Mouse (Mus musculus) small intestine, adult 2 months (tissue): ENCODE data around the gene Tecpr2.

Experiments
- CTCF ChIP-seq: fragments of 200-500 bp; IDR thresholded peaks from 2 replicates; pipeline ENCODE4 v1.5.1; 2012; ENCODE audit warnings: low read depth, mild to moderate bottlenecking, control low read depth, inconsistent platforms, low read length, moderate library complexity, mixed read lengths; ENCODE audit not compliant: insufficient replicate concordance, insufficient read length; ENCODE audit errors: extremely low read depth
- POLR2A ChIP-seq: fragments of 200-500 bp; IDR thresholded peaks from 2 replicates; pipeline ENCODE4 v1.6.1; 2012; ENCODE audit warnings: low read depth, mild to moderate bottlenecking, control low read depth, inconsistent platforms, low read length, moderate library complexity

DNA sequence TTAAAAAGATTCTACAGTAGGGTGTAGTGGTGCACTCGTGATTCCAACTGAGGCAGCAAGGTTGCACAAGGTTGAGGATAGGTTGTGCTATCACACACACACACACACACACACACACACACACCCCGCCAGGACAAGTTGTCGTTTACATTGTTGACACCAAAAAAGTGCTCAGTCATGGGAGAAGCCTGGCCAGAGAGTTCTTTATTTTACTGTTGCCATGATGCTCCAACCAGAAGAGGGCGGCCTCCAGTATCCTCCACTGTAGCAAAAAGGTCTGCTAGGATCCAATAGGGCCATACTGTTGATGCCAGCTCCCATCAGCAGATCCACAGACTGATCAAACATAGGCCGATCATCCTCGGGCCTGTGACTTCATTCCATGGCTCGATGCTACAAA is 62.2 kb downstream of the Tecpr2 start:
- no peak for TF ChIP-seq CTCF
- TF ChIP-seq POLR2A = no peak
